Mouse (Mus musculus): ENCODE measurements around the gene Nrgn. TPM values are rescaled to one million over a fixed set of nuclear protein-coding genes. Genes with fewer than 3 reads are reported as not detected.

The Nrgn gene
- polyA plus RNA-seq, 1 experiment from 2014 or later, result 2.9 TPM

- ATAC-seq (ENCODE audit: low FRiP score), result peak; percentile 57
- Histone ChIP-seq H3K36me3 (ENCODE audit: control insufficient read depth, insufficient read depth, low read length) (no peaks in the 10 kb centered on the region), H3K4me3 (ENCODE audit: low read depth, low read length) (peak overlapping the region; percentile 16), H3K27me3 (ENCODE audit: control insufficient read depth, insufficient read depth, low read length) (peaks cover 46% of the 10 kb centered on the region), H3K9ac (ENCODE audit: low read length) (no peak overlapping the region), H3K9me3 (ENCODE audit: control insufficient read depth, low read length) (no peaks in the 10 kb centered on the region), H3K27ac (ENCODE audit: low read depth, low read length) (no peak overlapping the region), H3K4me2 (peak overlapping the region; percentile 46), H3K4me1 (ENCODE audit: control insufficient read depth, insufficient read depth, low read length) (peaks cover 10% of the 10 kb centered on the region)
- 4% methylated on average over 17 of the region's 17 CpGs for WGBS
- peak; percentile 92 for DNase-seq (ENCODE audit: low spot score, missing footprints)
Measured at GRCm38 (mm10) chr9:37545166-37545610, 7.5 kb downstream of the Nrgn start.

GRCm38 (mm10) chr9:37544447-37545165 lies 8.1 kb downstream of the Nrgn start:
- H3K36me3 ChIP-seq (ENCODE audit: control insufficient read depth, insufficient read depth, low read length), result no peaks in the 10 kb centered on the region
- H3K9ac ChIP-seq (ENCODE audit: low read length), result 0 out of 2 replicates have a peak overlapping the region, but pooled peaks have one; percentile 1
- peaks cover 10% of the 10 kb centered on the region for H3K4me1 ChIP-seq (ENCODE audit: control insufficient read depth, insufficient read depth, low read length)
- H3K9me3 ChIP-seq (ENCODE audit: control insufficient read depth, low read length), result no peaks in the 10 kb centered on the region
- no peak overlapping the region for H3K27ac ChIP-seq (ENCODE audit: low read depth, low read length)
- H3K4me2 ChIP-seq, result peak overlapping the region; percentile 46
- WGBS, result under 1% methylated on average over 29 of the region's 29 CpGs
- peak; percentile 97 for DNase-seq (ENCODE audit: low spot score, missing footprints)
- H3K27me3 ChIP-seq (ENCODE audit: control insufficient read depth, insufficient read depth, low read length), result peaks cover 40% of the 10 kb centered on the region
- ATAC-seq (ENCODE audit: low FRiP score), result peak; percentile 67
- peak overlapping the region; percentile 16 for H3K4me3 ChIP-seq (ENCODE audit: low read depth, low read length)

DNA sequence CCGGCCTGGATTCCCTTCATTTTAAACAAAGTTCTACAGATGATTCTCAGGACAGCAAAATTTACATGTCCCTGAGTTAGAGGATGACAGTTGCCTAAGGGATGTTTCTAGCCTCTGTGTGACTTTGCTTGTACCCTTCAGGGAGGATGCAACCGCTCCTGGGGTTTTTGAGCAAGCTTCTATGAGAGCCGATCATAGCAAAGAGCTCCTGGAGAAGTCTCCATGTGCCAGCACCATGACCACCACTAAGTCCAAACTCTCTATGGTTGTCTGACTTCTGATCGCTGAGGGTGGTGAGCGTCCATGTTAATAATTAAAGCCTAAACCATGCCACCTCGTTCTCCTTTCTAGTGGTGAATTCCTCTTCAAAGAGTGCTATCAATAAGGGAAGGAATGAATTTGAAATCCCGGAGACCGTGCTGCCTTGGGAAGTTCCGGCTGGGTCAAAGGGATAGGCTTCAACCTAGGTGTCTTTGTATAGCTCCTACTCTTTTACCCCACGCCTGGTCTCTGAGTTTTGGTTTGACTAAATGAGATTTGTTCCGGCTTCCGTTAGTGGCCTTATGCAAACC lies 8.7 kb downstream of the Nrgn start:
- Histone ChIP-seq H3K27me3 (ENCODE audit: control insufficient read depth, insufficient read depth, low read length) (peaks cover 34% of the 10 kb centered on the region), H3K36me3 (ENCODE audit: control insufficient read depth, insufficient read depth, low read length) (no peaks in the 10 kb centered on the region), H3K4me2 (peak overlapping the region; percentile 46), H3K9me3 (ENCODE audit: control insufficient read depth, low read length) (no peaks in the 10 kb centered on the region), H3K9ac (ENCODE audit: low read length) (no peak overlapping the region), H3K4me1 (ENCODE audit: control insufficient read depth, insufficient read depth, low read length) (peaks cover 10% of the 10 kb centered on the region), H3K27ac (ENCODE audit: low read depth, low read length) (no peak overlapping the region; the same call in 1 of the 2 replicates), H3K4me3 (ENCODE audit: low read depth, low read length) (peak overlapping the region; percentile 11)
- ATAC-seq (ENCODE audit: low FRiP score) (peak; percentile 10; the same call in 1 of the 2 replicates), DNase-seq (ENCODE audit: low spot score, missing footprints) (peak; percentile 88)
- 24% methylated on average over 12 of the region's 12 CpGs for WGBS

DNA sequence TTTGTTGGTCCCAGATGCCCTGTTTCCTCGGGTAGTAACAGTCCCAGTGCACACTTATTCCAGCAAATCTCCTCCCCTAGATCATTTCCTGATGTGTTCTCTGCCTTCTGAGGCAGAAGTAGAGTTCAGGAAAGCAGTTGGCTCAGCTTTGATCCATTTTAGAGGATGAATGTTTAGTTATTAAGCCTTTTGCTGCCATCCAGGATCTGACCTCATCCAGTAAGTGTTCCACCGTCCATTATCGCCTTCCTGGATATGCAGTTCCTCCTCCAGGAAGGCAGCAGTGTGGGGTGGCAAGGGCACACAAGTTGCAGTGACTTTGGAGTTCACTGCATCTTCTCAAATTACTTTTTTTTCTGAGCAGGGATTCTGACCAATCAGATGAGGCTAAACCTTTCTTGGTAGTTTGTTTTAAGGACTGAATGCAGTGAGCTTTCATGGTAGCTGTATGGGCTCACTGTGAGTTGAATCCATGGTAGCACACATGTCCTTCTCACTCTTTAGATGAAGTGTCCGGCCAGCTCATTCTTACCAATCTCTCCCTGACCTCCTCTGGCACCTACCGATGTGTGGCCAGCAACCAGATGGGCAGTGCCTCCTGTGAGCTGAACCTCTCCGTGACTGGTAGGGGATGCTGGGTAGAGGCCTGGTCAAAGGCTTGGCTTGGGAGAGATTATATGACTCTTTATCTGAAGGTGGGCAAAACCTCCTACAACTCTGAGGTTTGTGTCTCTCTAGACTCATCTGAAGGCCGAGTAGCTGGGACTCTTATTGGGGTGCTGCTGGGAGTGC lies 10.7 kb downstream of the Nrgn start:
- H3K27ac ChIP-seq (ENCODE audit: low read depth, low read length), result no peak overlapping the region
- H3K9me3 ChIP-seq (ENCODE audit: control insufficient read depth, low read length), result no peaks in the 10 kb centered on the region
- WGBS, result 80% methylated on average over 7 of the region's 7 CpGs
- no peaks in the 10 kb centered on the region for H3K36me3 ChIP-seq (ENCODE audit: control insufficient read depth, insufficient read depth, low read length)
- ATAC-seq (ENCODE audit: low FRiP score) (no peak), DNase-seq (ENCODE audit: low spot score, missing footprints) (no peak)
- H3K4me2 ChIP-seq, result no peak overlapping the region
- no peak overlapping the region for H3K9ac ChIP-seq (ENCODE audit: low read length)
- no peak overlapping the region for H3K4me3 ChIP-seq (ENCODE audit: low read depth, low read length)
- peaks cover 10% of the 10 kb centered on the region for H3K4me1 ChIP-seq (ENCODE audit: control insufficient read depth, insufficient read depth, low read length)
- H3K27me3 ChIP-seq (ENCODE audit: control insufficient read depth, insufficient read depth, low read length), result peaks cover 25% of the 10 kb centered on the region

DNA sequence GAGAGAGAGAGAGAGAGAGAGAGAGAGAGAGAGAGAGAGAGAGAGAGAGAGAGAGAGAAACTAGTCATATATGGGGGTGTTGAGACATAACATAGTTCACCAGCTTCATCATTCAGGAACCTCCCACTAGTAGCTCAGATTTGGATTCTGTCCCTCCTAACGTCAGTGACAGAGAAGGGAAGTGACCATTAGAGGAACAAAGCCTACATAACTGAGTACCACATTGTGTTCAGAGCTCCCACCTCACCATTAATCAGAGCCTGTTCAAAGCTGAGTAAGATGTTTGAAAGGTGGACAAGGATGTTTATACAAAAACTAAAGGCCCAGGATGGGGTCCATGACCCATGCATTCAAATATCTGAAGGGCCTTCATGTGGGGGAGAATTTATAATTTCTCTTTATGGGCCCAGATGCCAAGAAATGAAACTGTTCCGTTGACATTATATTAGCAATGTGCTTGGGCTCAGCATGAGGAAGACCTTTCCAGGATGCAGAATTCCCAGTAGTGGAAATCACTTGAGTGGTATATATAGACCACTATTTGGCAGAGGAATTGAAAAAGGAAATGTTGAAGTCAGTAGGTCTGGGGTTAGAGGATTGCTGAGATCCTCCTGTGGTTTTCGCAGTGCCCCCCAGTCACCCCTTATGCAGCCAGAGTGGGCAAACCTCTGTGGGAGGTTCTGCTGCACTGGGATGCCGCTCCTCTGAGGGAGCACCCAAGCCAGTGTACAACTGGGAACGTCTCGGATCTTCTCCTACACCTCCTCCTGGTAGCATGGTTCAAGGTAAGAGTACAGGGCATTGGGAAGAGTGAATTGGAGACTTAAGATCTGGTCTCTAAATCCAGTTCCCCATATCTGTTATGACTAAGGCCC lies 11.8 kb downstream of the Nrgn start:
- H3K4me2 ChIP-seq, result no peak overlapping the region
- no peak for DNase-seq (ENCODE audit: low spot score, missing footprints)
- 81% methylated on average over 6 of the region's 6 CpGs for WGBS

DNA sequence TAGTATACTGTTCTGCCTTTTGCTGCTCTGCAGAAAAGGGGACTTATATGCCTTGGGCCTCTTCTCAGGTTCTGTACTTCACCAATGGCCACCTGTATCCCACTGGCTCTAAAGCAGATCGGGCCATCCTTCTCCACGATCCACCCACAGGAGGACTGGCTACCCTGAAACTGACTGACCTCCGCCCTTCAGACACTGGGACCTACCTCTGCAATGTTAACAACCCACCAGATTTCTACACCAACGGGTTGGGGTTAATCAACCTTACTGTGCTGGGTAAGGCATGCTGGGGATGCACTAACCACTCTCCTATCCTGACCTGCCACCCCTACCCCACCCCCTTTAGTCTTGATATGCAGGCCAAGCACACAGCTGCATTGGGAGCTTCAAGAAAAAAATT lies 12.5 kb downstream of the Nrgn start:
- ATAC-seq (ENCODE audit: low FRiP score) (no peak), DNase-seq (ENCODE audit: low spot score, missing footprints) (no peak)
- WGBS, result 89% methylated on average over 4 of the region's 4 CpGs
- H3K9me3 ChIP-seq (ENCODE audit: control insufficient read depth, low read length), result no peaks in the 10 kb centered on the region
- H3K4me1 ChIP-seq (ENCODE audit: control insufficient read depth, insufficient read depth, low read length), result peaks cover 10% of the 10 kb centered on the region
- no peaks in the 10 kb centered on the region for H3K36me3 ChIP-seq (ENCODE audit: control insufficient read depth, insufficient read depth, low read length)
- no peak overlapping the region for H3K4me3 ChIP-seq (ENCODE audit: low read depth, low read length)
- H3K4me2 ChIP-seq, result no peak overlapping the region
- H3K27ac ChIP-seq (ENCODE audit: low read depth, low read length), result no peak overlapping the region
- H3K9ac ChIP-seq (ENCODE audit: low read length), result no peak overlapping the region
- H3K27me3 ChIP-seq (ENCODE audit: control insufficient read depth, insufficient read depth, low read length), result peaks cover 10% of the 10 kb centered on the region

More for the DNA sequence above, 11.8 kb downstream of the Nrgn start:
- Histone ChIP-seq H3K9ac (ENCODE audit: low read length) (no peak overlapping the region), H3K4me1 (ENCODE audit: control insufficient read depth, insufficient read depth, low read length) (peaks cover 10% of the 10 kb centered on the region), H3K36me3 (ENCODE audit: control insufficient read depth, insufficient read depth, low read length) (no peaks in the 10 kb centered on the region), H3K27ac (ENCODE audit: low read depth, low read length) (no peak overlapping the region), H3K4me3 (ENCODE audit: low read depth, low read length) (no peak overlapping the region), H3K27me3 (ENCODE audit: control insufficient read depth, insufficient read depth, low read length) (peaks cover 17% of the 10 kb centered on the region), H3K9me3 (ENCODE audit: control insufficient read depth, low read length) (no peaks in the 10 kb centered on the region)
- ATAC-seq (ENCODE audit: low FRiP score), result no peak

DNA sequence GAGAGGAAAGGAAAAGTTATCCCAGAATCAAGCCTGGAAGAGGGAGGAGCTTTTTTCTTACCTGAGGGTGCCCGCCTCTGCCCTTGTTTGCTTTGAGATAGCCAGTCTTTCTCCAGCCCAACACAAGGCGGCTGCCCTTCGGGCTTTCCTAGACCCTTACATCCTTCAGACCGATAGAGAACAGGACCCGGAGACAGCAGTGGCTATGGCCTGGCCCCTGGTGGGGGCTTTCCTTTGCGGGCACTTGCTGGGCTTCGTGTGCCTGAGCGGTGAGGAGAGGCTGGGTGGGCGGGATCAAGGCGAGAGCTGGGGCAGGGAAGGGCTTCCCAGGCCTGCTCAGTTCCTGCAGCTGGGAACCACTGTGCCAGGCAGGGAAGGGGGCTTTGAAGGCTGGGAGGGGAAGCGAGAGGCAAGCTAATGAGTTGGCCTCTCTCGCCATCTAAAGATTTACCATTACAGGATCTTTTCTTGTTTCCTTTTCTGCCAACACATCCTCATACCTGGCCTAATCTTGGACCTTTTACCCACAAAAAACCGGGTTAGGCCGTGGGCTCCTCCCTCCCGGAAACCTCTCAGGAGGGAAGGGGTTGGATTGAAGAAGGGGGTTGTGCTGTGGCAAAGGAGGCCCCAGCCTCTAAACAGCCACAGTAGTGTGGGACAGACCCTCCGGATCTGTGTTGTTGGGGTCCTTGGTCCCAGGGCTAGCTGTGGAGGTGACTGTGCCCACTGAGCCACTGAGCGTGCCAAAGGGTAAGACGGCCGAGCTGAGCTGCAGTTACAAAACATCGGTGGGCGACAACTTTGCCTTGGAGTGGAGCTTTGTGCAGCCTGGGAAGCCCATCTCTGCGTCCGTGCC lies 13.3 kb downstream of the Nrgn start, which contains the start of gene Vsig2:
Gene Vsig2, plus strand, starts transcription at position 86 of the 856 bp plus-strand sequence.
- H3K27ac ChIP-seq (ENCODE audit: low read depth, low read length), result no peak within 1 kb of the TSS
- no peak within 1 kb of the TSS for H3K9ac ChIP-seq (ENCODE audit: low read length)
- no peak for ATAC-seq (ENCODE audit: low FRiP score)
- no peaks in the 10 kb centered on the region for H3K36me3 ChIP-seq (ENCODE audit: control insufficient read depth, insufficient read depth, low read length)
- H3K9me3 ChIP-seq (ENCODE audit: control insufficient read depth, low read length), result no peaks in the 10 kb centered on the region
- no peak for DNase-seq (ENCODE audit: low spot score, missing footprints)
- peaks cover 4% of the 10 kb centered on the region; the same call in 1 of the 2 replicates for H3K4me1 ChIP-seq (ENCODE audit: control insufficient read depth, insufficient read depth, low read length)
- peaks cover 3% of the 10 kb centered on the region; the same call in 1 of the 2 replicates for H3K27me3 ChIP-seq (ENCODE audit: control insufficient read depth, insufficient read depth, low read length)
- no peak within 1 kb of the TSS for H3K4me2 ChIP-seq
- H3K4me3 ChIP-seq (ENCODE audit: low read depth, low read length), result no peak within 1 kb of the TSS
- WGBS, result 42% methylated on average over 23 of the region's 23 CpGs
